Mouse (Mus musculus): ENCODE measurements around the gene Pten. TPM values are rescaled to one million over a fixed set of nuclear protein-coding genes. Genes with fewer than 3 reads are reported as not detected.
A peak's percentile ranks its signal among the peaks of the same experiment; 100 is the strongest.

Gene Pten
- polyA plus RNA-seq (2016; fragmentation: Nextera tagmentation; extraction: Ambion mirVana): 11.7 and 12.2 TPM in 2 replicates

- peak; percentile 91 for ATAC-seq (ENCODE audit: low FRiP score, low read depth)
- Histone ChIP-seq H3K36me3 (no peaks in the 10 kb centered on the region), H3K4me2 (replicated peaks) (peak within 1 kb of the TSS; percentile 89), H3K27me3 (replicated peaks) (0 out of 2 replicates have a peak, but pooled peaks cover 2% of the 10 kb centered on the region), H3K9me3 (no peaks in the 10 kb centered on the region), H3K4me3 (peak within 1 kb of the TSS; percentile 98), H3K9ac (peak within 1 kb of the TSS; percentile 99), H3K4me1 (peaks cover 26% of the 10 kb centered on the region), H3K27ac (peak within 1 kb of the TSS; percentile 97)
- WGBS: under 1% methylated on average over 74 of the region's 77 CpGs
These were observed at the start of gene Pten for GRCm38 (mm10) chr19:32756900-32757725. Pten (plus strand) TSS chr19:32757497.

- no peak overlapping the region for H3K4me3 ChIP-seq
- no peaks in the 10 kb centered on the region for H3K9me3 ChIP-seq
- peaks cover 21% of the 10 kb centered on the region for H3K36me3 ChIP-seq
- 91% methylated on average over 5 of the region's 5 CpGs for WGBS
- H3K27me3 ChIP-seq (replicated peaks): no peaks in the 10 kb centered on the region
- no peak overlapping the region for H3K9ac ChIP-seq
- no peak for ATAC-seq (ENCODE audit: low FRiP score, low read depth)
- no peak overlapping the region for H3K27ac ChIP-seq
- H3K4me1 ChIP-seq: peaks cover 5% of the 10 kb centered on the region; the same call in 1 of the 2 replicates
- no peak overlapping the region for H3K4me2 ChIP-seq (replicated peaks)
These were observed 48.3 kb upstream of the Pten start for GRCm38 (mm10) chr19:32708996-32709395.

GRCm38 (mm10) chr19:32710288-32710687, 47.0 kb upstream of the Pten start:
- ATAC-seq (ENCODE audit: low FRiP score, low read depth): no peak
- no peaks in the 10 kb centered on the region for H3K27me3 ChIP-seq (replicated peaks)
- peaks cover 9% of the 10 kb centered on the region; the same call in 1 of the 2 replicates for H3K36me3 ChIP-seq
- no peaks in the 10 kb centered on the region for H3K9me3 ChIP-seq
- H3K9ac ChIP-seq: no peak overlapping the region
- WGBS: 82% methylated on average over 3 of the region's 3 CpGs
- H3K4me1 ChIP-seq: peaks cover 5% of the 10 kb centered on the region; the same call in 1 of the 2 replicates
- no peak overlapping the region for H3K4me3 ChIP-seq
- H3K4me2 ChIP-seq (replicated peaks): 0 out of 2 replicates have a peak overlapping the region, but pooled peaks have one; percentile 68
- no peak overlapping the region for H3K27ac ChIP-seq

- Histone ChIP-seq H3K9ac (peak overlapping the region; percentile 87), H3K4me3 (peak overlapping the region; percentile 78), H3K4me1 (peaks cover 5% of the 10 kb centered on the region; the same call in 1 of the 2 replicates), H3K36me3 (no peaks in the 10 kb centered on the region), H3K27ac (peak overlapping the region; percentile 71), H3K4me2 (replicated peaks) (peak overlapping the region; percentile 68), H3K27me3 (replicated peaks) (no peaks in the 10 kb centered on the region), H3K9me3 (no peaks in the 10 kb centered on the region)
- peak; percentile 98 for ATAC-seq (ENCODE audit: low FRiP score, low read depth)
- under 1% methylated on average over 63 of the region's 63 CpGs for WGBS
These were observed 45.3 kb upstream of the Pten start for GRCm38 (mm10) chr19:32711761-32712541.

- peaks cover 5% of the 10 kb centered on the region; the same call in 1 of the 2 replicates for H3K4me1 ChIP-seq
- H3K27ac ChIP-seq: peak overlapping the region; percentile 71; the same call in 1 of the 2 replicates
- WGBS: 0% methylated on average over 11 of the region's 11 CpGs
- no peaks in the 10 kb centered on the region for H3K36me3 ChIP-seq
- H3K27me3 ChIP-seq (replicated peaks): no peaks in the 10 kb centered on the region
- peak; percentile 93 for ATAC-seq (ENCODE audit: low FRiP score, low read depth)
- H3K9me3 ChIP-seq: no peaks in the 10 kb centered on the region
- H3K4me3 ChIP-seq: peak overlapping the region; percentile 78
- H3K4me2 ChIP-seq (replicated peaks): peak overlapping the region; percentile 68
- peak overlapping the region; percentile 87 for H3K9ac ChIP-seq
These were observed 44.7 kb upstream of the Pten start for GRCm38 (mm10) chr19:32712588-32713042.

- H3K27ac ChIP-seq: no peak overlapping the region
- no peak overlapping the region for H3K4me2 ChIP-seq (replicated peaks)
- 82% methylated on average over 3 of the region's 3 CpGs for WGBS
- no peak overlapping the region for H3K9ac ChIP-seq
- no peaks in the 10 kb centered on the region for H3K27me3 ChIP-seq (replicated peaks)
- no peak for ATAC-seq (ENCODE audit: low FRiP score, low read depth)
- no peaks in the 10 kb centered on the region for H3K9me3 ChIP-seq
- H3K4me1 ChIP-seq: peaks cover 5% of the 10 kb centered on the region; the same call in 1 of the 2 replicates
- H3K4me3 ChIP-seq: no peak overlapping the region
- H3K36me3 ChIP-seq: no peaks in the 10 kb centered on the region
These were observed 43.8 kb upstream of the Pten start for GRCm38 (mm10) chr19:32713471-32713870.

GRCm38 (mm10) chr19:32715201-32715600, 42.1 kb upstream of the Pten start:
- no peaks in the 10 kb centered on the region for H3K27me3 ChIP-seq (replicated peaks)
- H3K9ac ChIP-seq: no peak overlapping the region
- H3K9me3 ChIP-seq: no peaks in the 10 kb centered on the region
- H3K4me3 ChIP-seq: no peak overlapping the region
- 11% methylated on average over 3 of the region's 3 CpGs for WGBS
- peaks cover 5% of the 10 kb centered on the region; the same call in 1 of the 2 replicates for H3K4me1 ChIP-seq
- ATAC-seq (ENCODE audit: low FRiP score, low read depth): no peak
- H3K4me2 ChIP-seq (replicated peaks): no peak overlapping the region
- no peak overlapping the region for H3K27ac ChIP-seq
- H3K36me3 ChIP-seq: no peaks in the 10 kb centered on the region

- Histone ChIP-seq H3K4me1 (peaks cover 5% of the 10 kb centered on the region; the same call in 1 of the 2 replicates), H3K4me2 (replicated peaks) (no peak overlapping the region), H3K27me3 (replicated peaks) (no peaks in the 10 kb centered on the region), H3K36me3 (no peaks in the 10 kb centered on the region), H3K4me3 (no peak overlapping the region), H3K27ac (no peak overlapping the region), H3K9me3 (no peaks in the 10 kb centered on the region), H3K9ac (no peak overlapping the region)
- no peak for ATAC-seq (ENCODE audit: low FRiP score, low read depth)
These were observed 41.6 kb upstream of the Pten start for GRCm38 (mm10) chr19:32715681-32716080.

GRCm38 (mm10) chr19:32717590-32717989, 39.7 kb upstream of the Pten start:
- Histone ChIP-seq H3K27ac (no peak overlapping the region), H3K9ac (no peak overlapping the region), H3K36me3 (no peaks in the 10 kb centered on the region), H3K9me3 (no peaks in the 10 kb centered on the region), H3K4me2 (replicated peaks) (no peak overlapping the region), H3K4me3 (no peak overlapping the region), H3K4me1 (no peaks in the 10 kb centered on the region), H3K27me3 (replicated peaks) (no peaks in the 10 kb centered on the region)
- no peak for ATAC-seq (ENCODE audit: low FRiP score, low read depth)
- WGBS: 65% methylated on average over 3 of the region's 3 CpGs

GRCm38 (mm10) chr19:32720319-32720718, 37.0 kb upstream of the Pten start:
- no peaks in the 10 kb centered on the region for H3K36me3 ChIP-seq
- no peaks in the 10 kb centered on the region for H3K27me3 ChIP-seq (replicated peaks)
- H3K4me2 ChIP-seq (replicated peaks): no peak overlapping the region
- ATAC-seq (ENCODE audit: low FRiP score, low read depth): no peak
- H3K4me1 ChIP-seq: peaks cover 7% of the 10 kb centered on the region
- no peak overlapping the region for H3K27ac ChIP-seq
- H3K4me3 ChIP-seq: no peak overlapping the region
- H3K9ac ChIP-seq: no peak overlapping the region
- 97% methylated on average over 1 of the region's 1 CpGs for WGBS
- H3K9me3 ChIP-seq: no peaks in the 10 kb centered on the region

- ATAC-seq (ENCODE audit: low FRiP score, low read depth): no peak
- Histone ChIP-seq H3K4me3 (no peak overlapping the region), H3K27ac (no peak overlapping the region), H3K4me2 (replicated peaks) (peak overlapping the region; percentile 2; the same call in 1 of the 2 replicates), H3K27me3 (replicated peaks) (no peaks in the 10 kb centered on the region), H3K9me3 (no peaks in the 10 kb centered on the region), H3K9ac (no peak overlapping the region), H3K36me3 (no peaks in the 10 kb centered on the region), H3K4me1 (peaks cover 19% of the 10 kb centered on the region)
- 4% methylated on average over 7 of the region's 7 CpGs for WGBS
These were observed 33.5 kb upstream of the Pten start for GRCm38 (mm10) chr19:32723817-32724216.
